8 mouse cellular contexts compared by ENCODE assay signal in the genomic region with DNA sequence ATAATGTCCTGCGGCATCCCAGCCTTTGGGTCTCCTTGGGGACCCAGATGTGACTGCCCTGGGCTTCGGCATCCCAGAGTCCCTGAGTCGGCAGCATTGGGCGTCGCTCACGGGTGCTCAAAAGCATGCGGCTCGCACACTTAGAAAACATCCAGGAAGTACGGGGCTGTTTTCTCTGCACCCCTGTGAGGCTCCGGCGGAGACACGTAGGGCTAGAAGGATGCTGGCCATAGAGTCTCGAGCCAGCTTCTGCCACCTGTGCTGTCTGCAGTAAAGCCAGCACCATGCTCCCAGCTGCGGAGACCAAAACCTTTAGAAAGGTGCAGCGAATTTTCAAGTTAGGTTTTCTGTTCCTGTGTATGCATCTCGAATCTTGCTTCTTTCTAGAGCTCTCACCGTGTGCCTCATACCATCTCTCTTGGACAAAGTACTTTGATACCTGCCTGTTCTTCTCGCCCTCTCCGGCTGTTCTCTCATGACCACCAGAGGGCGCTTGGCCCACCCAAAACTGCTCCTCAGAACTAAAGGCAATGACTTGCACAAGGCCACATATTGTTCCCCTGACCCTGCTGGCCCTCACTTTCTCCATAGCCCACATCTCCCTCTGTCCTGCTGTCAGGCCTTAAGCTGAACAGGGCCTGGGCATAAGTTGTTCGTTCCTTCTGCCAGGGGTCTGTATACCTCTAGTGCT. TPM values are rescaled to one million over a fixed set of nuclear protein-coding genes. Genes with fewer than 3 reads are reported as not detected.
DNase-seq lines count a peak whose midpoint lies in the region; ATAC-seq lines count a peak whose summit lies in the region.

No protein-coding gene starts in this region.

- H3K4me3 ChIP-seq in lung, embryonic 15.5 days = peak overlapping the region; percentile 32
- H3K4me3 ChIP-seq in neural tube, embryonic 15.5 days (replicated peaks) = peak overlapping the region; percentile 29

- H3K4me1 ChIP-seq in lung, embryonic 15.5 days = peaks cover 58% of the 10 kb centered on the region
- peaks cover 38% of the 10 kb centered on the region for H3K4me1 ChIP-seq in neural tube, embryonic 15.5 days

- DNase-seq in urinary bladder, postnatal 25 days (ENCODE audit: low spot score) = peak; percentile 46
- DNase-seq in urinary bladder, postnatal 10 days (ENCODE audit: low spot score) = no peak
- DNase-seq in cerebellum, adult 9-11 months = peak; percentile 66
- peak; percentile 79 to 86 for DNase-seq in heart, adult 18-20 months
- DNase-seq in kidney, adult 11 months = peak; percentile 53
- no peak for DNase-seq in right cerebral cortex, postnatal 25 days

- ATAC-seq in lung, embryonic 15.5 days (ENCODE audit: borderline replicate concordance, extremely low read depth, low FRiP score, low TSS enrichment) = no peak
- ATAC-seq in neural tube, embryonic 15.5 days (ENCODE audit: low FRiP score) = no peak

- no peaks in the 10 kb centered on the region for H3K9me3 ChIP-seq in lung, embryonic 15.5 days
- H3K9me3 ChIP-seq in neural tube, embryonic 15.5 days (replicated peaks) = no peaks in the 10 kb centered on the region

- no peaks in the 10 kb centered on the region for H3K27me3 ChIP-seq in lung, embryonic 15.5 days
- peaks cover 5% of the 10 kb centered on the region; the same call in 1 of the 2 replicates for H3K27me3 ChIP-seq in neural tube, embryonic 15.5 days (replicated peaks)

- H3K27ac ChIP-seq in lung, embryonic 15.5 days = peak overlapping the region; percentile 25
- H3K27ac ChIP-seq in neural tube, embryonic 15.5 days (replicated peaks) = 0 out of 2 replicates have a peak overlapping the region, but pooled peaks have one; percentile 23

- no peaks in the 10 kb centered on the region for H3K36me3 ChIP-seq in lung, embryonic 15.5 days
- H3K36me3 ChIP-seq in neural tube, embryonic 15.5 days = no peaks in the 10 kb centered on the region

- H3K9ac ChIP-seq in lung, embryonic 15.5 days = 0 out of 2 replicates have a peak overlapping the region, but pooled peaks have one; percentile 7
- H3K9ac ChIP-seq in neural tube, embryonic 15.5 days (replicated peaks) = peak overlapping the region; percentile 45

- H3K4me2 ChIP-seq in lung, embryonic 15.5 days = peak overlapping the region; percentile 72
- peak overlapping the region; percentile 64 for H3K4me2 ChIP-seq in neural tube, embryonic 15.5 days

- WGBS in lung, embryonic 15.5 days = 4% methylated on average over 21 of the region's 21 CpGs
- WGBS in neural tube, embryonic 15.5 days = 3% methylated on average over 21 of the region's 21 CpGs

RNA-seq across cellular contexts. Expression of a gene that starts 2.2 kb away (rescaled TPM):
- 1 to 10 TPM in 1 of 2 experiments, not detected in 1; 1.2 TPM for total RNA-seq in heart, adult 18-20 months (2021)
- polyA plus RNA-seq in lung, embryonic 15.5 days (2015; fragmentation: Nextera tagmentation; extraction: Ambion mirVana) = 2.7 and 3.2 TPM in 2 replicates
- 7.4 and 11.9 TPM in 2 replicates for polyA plus RNA-seq in neural tube, embryonic 15.5 days (2015; fragmentation: Nextera tagmentation; extraction: Ambion mirVana)

RNA-seq across cellular contexts. Expression of a gene that starts 39.4 kb away (rescaled TPM):
- under 1 TPM; 0.35 to 0.59 TPM for total RNA-seq in heart, adult 18-20 months (2021)
- 1.7 TPM in 2 replicates for polyA plus RNA-seq in lung, embryonic 15.5 days (2015; fragmentation: Nextera tagmentation; extraction: Ambion mirVana)
- 2.0 and 2.6 TPM in 2 replicates for polyA plus RNA-seq in neural tube, embryonic 15.5 days (2015; fragmentation: Nextera tagmentation; extraction: Ambion mirVana)

RNA-seq across cellular contexts. Expression of a gene that starts 39.5 kb away (rescaled TPM):
- total RNA-seq in heart, adult 18-20 months (2021) = 10 to 100 TPM; 10.9 to 13.0 TPM
- 23.1 and 23.4 TPM in 2 replicates for polyA plus RNA-seq in lung, embryonic 15.5 days (2015; fragmentation: Nextera tagmentation; extraction: Ambion mirVana)
- polyA plus RNA-seq in neural tube, embryonic 15.5 days (2015; fragmentation: Nextera tagmentation; extraction: Ambion mirVana) = 41.3 and 43.7 TPM in 2 replicates

RNA-seq across cellular contexts. Expression of a gene that starts 49.6 kb away (rescaled TPM):
- 1 to 10 TPM; 6.4 to 6.6 TPM for total RNA-seq in heart, adult 18-20 months (2021)
- polyA plus RNA-seq in lung, embryonic 15.5 days (2015; fragmentation: Nextera tagmentation; extraction: Ambion mirVana) = 13.6 and 14.2 TPM in 2 replicates
- 14.8 and 16.0 TPM in 2 replicates for polyA plus RNA-seq in neural tube, embryonic 15.5 days (2015; fragmentation: Nextera tagmentation; extraction: Ambion mirVana)

Comparison
In these comparisons a context has a peak if more than half of its experiments do, and no peak if none do; other contexts are left out.
1. DNase-seq: peak in urinary bladder, postnatal 25 days (single experiment), cerebellum, adult 9-11 months (single experiment), heart, adult 18-20 months (2 of 2) and kidney, adult 11 months (single experiment); none in urinary bladder, postnatal 10 days (single experiment) and right cerebral cortex, postnatal 25 days (single experiment).